Mouse (Mus musculus) hindbrain, embryonic 11.5 days (tissue): ENCODE measurements around the gene Nrxn2. TPM values are rescaled to one million over a fixed set of nuclear protein-coding genes. Genes with fewer than 3 reads are reported as not detected.

ENCODE experiments used
- ATAC-seq: fragments of 200-750 bp; cut with Nextera tagmentation; 2 replicates; pipeline ENCODE4 v1.8.0; 2017; ENCODE audit warnings: mild to moderate bottlenecking, moderate TSS enrichment, moderate library complexity; ENCODE audit not compliant: low FRiP score
- DNase-seq: peaks from one replicate; pipeline ENCODE4 v3.0.0-alpha.2; 2015; ENCODE audit warnings: low spot score
- H3K27ac ChIP-seq: fragments of 300-500 bp; sonication (generic); 2 replicates; pipeline ENCODE4 v1.5.1; 2014; ENCODE audit warnings: mild to moderate bottlenecking, low read depth, low read length
- H3K27me3 ChIP-seq: fragments of 300-500 bp; sonication (generic); 2 replicates; pipeline ENCODE4 v1.6.1; 2014; ENCODE audit warnings: mild to moderate bottlenecking, low read length, moderate library complexity, mixed read lengths; ENCODE audit not compliant: control insufficient read depth, insufficient read depth
- H3K36me3 ChIP-seq: fragments of 300-500 bp; sonication (generic); 2 replicates; pipeline ENCODE4 v1.6.1; 2014; ENCODE audit warnings: mild to moderate bottlenecking, low read length, moderate library complexity, mixed read lengths; ENCODE audit not compliant: control insufficient read depth, insufficient read depth
- H3K4me1 ChIP-seq: fragments of 300-500 bp; sonication (generic); replicated peaks from 2 replicates; pipeline ENCODE4 v1.6.1; 2014; ENCODE audit warnings: low read length, mixed read lengths; ENCODE audit not compliant: control insufficient read depth, insufficient read depth
- H3K4me2 ChIP-seq: fragments of 300-500 bp; sonication (generic); replicated peaks from 2 replicates; pipeline ENCODE4 v1.6.1; 2014; ENCODE audit warnings: mild to moderate bottlenecking, low read depth, low read length
- H3K4me3 ChIP-seq: fragments of 300-500 bp; sonication (generic); 2 replicates; pipeline ENCODE4 v1.5.1; 2014; ENCODE audit warnings: low read depth, low read length
- H3K9ac ChIP-seq: fragments of 300-500 bp; sonication (generic); 2 replicates; pipeline ENCODE4 v1.6.1; 2014; ENCODE audit warnings: low read depth, low read length
- H3K9me3 ChIP-seq: fragments of 300-500 bp; sonication (generic); 2 replicates; pipeline ENCODE4 v1.6.1; 2016; ENCODE audit warnings: low read length; ENCODE audit not compliant: control insufficient read depth
- WGBS: fragments of 180-500 bp; shearing (Covaris S2); extraction: QIAGEN DNeasy Blood & Tissue Kit; methylation state at CpG from one replicate; pipeline ENCODE4 v1.1.7; 2014; 5-methylcytosine and 5-hydroxymethylcytosine counted together
- polyA plus RNA-seq: library from polyadenylated mRNA; unstranded; fragments of >200 nt; fragmentation: Nextera tagmentation; extraction: Ambion mirVana; gene quantifications from 2 replicates; pipeline ENCODE4 v1.2.1, GENCODE M21; 2014

The Nrxn2 gene
- polyA plus RNA-seq, 1 experiment from 2014 or later: 14.3 TPM

GRCm38 (mm10) chr19:6514940-6515339 lies 96.4 kb downstream of the Nrxn2 start:
- Histone ChIP-seq H3K4me2 (no peak overlapping the region), H3K4me1 (peaks cover 23% of the 10 kb centered on the region), H3K4me3 (no peak overlapping the region), H3K27me3 (0 out of 2 replicates have a peak, but pooled peaks cover 2% of the 10 kb centered on the region), H3K27ac (no peak overlapping the region), H3K36me3 (0 out of 2 replicates have a peak, but pooled peaks cover 3% of the 10 kb centered on the region), H3K9ac (no peak overlapping the region), H3K9me3 (no peaks in the 10 kb centered on the region)
- no peak for DNase-seq
- 72% methylated on average over 6 of the region's 6 CpGs for WGBS
- ATAC-seq: no peak

- H3K4me3 ChIP-seq: no peak overlapping the region
Observed at GRCm38 (mm10) chr19:6515448-6515847, 96.9 kb downstream of the Nrxn2 start.

GRCm38 (mm10) chr19:6516153-6516552 lies 97.6 kb downstream of the Nrxn2 start:
- 60% methylated on average over 8 of the region's 8 CpGs for WGBS
- H3K4me3 ChIP-seq: no peak overlapping the region
- no peaks in the 10 kb centered on the region for H3K9me3 ChIP-seq
- peaks cover 23% of the 10 kb centered on the region for H3K4me1 ChIP-seq
- DNase-seq: peak; percentile 42
- H3K27me3 ChIP-seq: 0 out of 2 replicates have a peak, but pooled peaks cover 2% of the 10 kb centered on the region
- no peak overlapping the region for H3K4me2 ChIP-seq
- no peak overlapping the region for H3K9ac ChIP-seq
- no peak overlapping the region; the same call in 1 of the 2 replicates for H3K27ac ChIP-seq
- ATAC-seq: no peak
- H3K36me3 ChIP-seq: 0 out of 2 replicates have a peak, but pooled peaks cover 3% of the 10 kb centered on the region

More at GRCm38 (mm10) chr19:6515448-6515847, 96.9 kb downstream of the Nrxn2 start:
- Histone ChIP-seq H3K4me1 (peaks cover 23% of the 10 kb centered on the region), H3K27ac (no peak overlapping the region), H3K36me3 (0 out of 2 replicates have a peak, but pooled peaks cover 3% of the 10 kb centered on the region), H3K27me3 (0 out of 2 replicates have a peak, but pooled peaks cover 2% of the 10 kb centered on the region), H3K9ac (no peak overlapping the region), H3K9me3 (no peaks in the 10 kb centered on the region), H3K4me2 (no peak overlapping the region)
- WGBS: 76% methylated on average over 5 of the region's 5 CpGs
- ATAC-seq (no peak), DNase-seq (no peak)

- Histone ChIP-seq H3K9me3 (no peaks in the 10 kb centered on the region), H3K9ac (no peak overlapping the region), H3K4me3 (no peak overlapping the region), H3K27me3 (no peaks in the 10 kb centered on the region), H3K27ac (peak overlapping the region; percentile 30), H3K36me3 (0 out of 2 replicates have a peak, but pooled peaks cover 3% of the 10 kb centered on the region), H3K4me1 (peaks cover 16% of the 10 kb centered on the region), H3K4me2 (no peak overlapping the region)
- WGBS: 31% methylated on average over 5 of the region's 5 CpGs
- DNase-seq (peak; percentile 68), ATAC-seq (peak; percentile 49)
Observed at GRCm38 (mm10) chr19:6518601-6519000, 100.1 kb downstream of the Nrxn2 start.

- DNase-seq: peak; percentile 53
- H3K27me3 ChIP-seq: no peaks in the 10 kb centered on the region
- WGBS: 46% methylated on average over 2 of the region's 2 CpGs
- ATAC-seq: 0 out of 2 replicates have a peak, but pooled peaks have one; percentile 3
- no peak overlapping the region for H3K4me2 ChIP-seq
- H3K36me3 ChIP-seq: 0 out of 2 replicates have a peak, but pooled peaks cover 3% of the 10 kb centered on the region
- peaks cover 12% of the 10 kb centered on the region for H3K4me1 ChIP-seq
- H3K27ac ChIP-seq: peak overlapping the region; percentile 24; the same call in 1 of the 2 replicates
- no peaks in the 10 kb centered on the region for H3K9me3 ChIP-seq
- no peak overlapping the region for H3K4me3 ChIP-seq
- no peak overlapping the region for H3K9ac ChIP-seq
Observed at GRCm38 (mm10) chr19:6519483-6519882, 101.0 kb downstream of the Nrxn2 start.

- no peak overlapping the region for H3K4me3 ChIP-seq
- WGBS: 87% methylated on average over 3 of the region's 3 CpGs
- DNase-seq (no peak), ATAC-seq (no peak)
- no peak overlapping the region for H3K4me2 ChIP-seq
- H3K9me3 ChIP-seq: no peaks in the 10 kb centered on the region
- 0 out of 2 replicates have a peak, but pooled peaks cover 3% of the 10 kb centered on the region for H3K36me3 ChIP-seq
- no peak overlapping the region for H3K27ac ChIP-seq
- peaks cover 10% of the 10 kb centered on the region for H3K4me1 ChIP-seq
- no peaks in the 10 kb centered on the region for H3K27me3 ChIP-seq
- H3K9ac ChIP-seq: no peak overlapping the region
Observed at GRCm38 (mm10) chr19:6521630-6522029, 103.1 kb downstream of the Nrxn2 start.

GRCm38 (mm10) chr19:6522289-6522688 lies 103.8 kb downstream of the Nrxn2 start:
- peaks cover 10% of the 10 kb centered on the region for H3K4me1 ChIP-seq
- DNase-seq (no peak), ATAC-seq (no peak)
- H3K4me2 ChIP-seq: no peak overlapping the region
- no peaks in the 10 kb centered on the region for H3K9me3 ChIP-seq
- no peaks in the 10 kb centered on the region for H3K27me3 ChIP-seq
- H3K4me3 ChIP-seq: no peak overlapping the region
- H3K9ac ChIP-seq: no peak overlapping the region
- H3K27ac ChIP-seq: no peak overlapping the region
- H3K36me3 ChIP-seq: no peaks in the 10 kb centered on the region
- WGBS: 93% methylated on average over 14 of the region's 14 CpGs

- Histone ChIP-seq H3K27me3 (no peaks in the 10 kb centered on the region), H3K4me3 (no peak overlapping the region), H3K4me1 (no peaks in the 10 kb centered on the region), H3K27ac (no peak overlapping the region), H3K9me3 (no peaks in the 10 kb centered on the region), H3K9ac (no peak overlapping the region), H3K36me3 (no peaks in the 10 kb centered on the region), H3K4me2 (no peak overlapping the region)
- ATAC-seq: no peak
- no peak for DNase-seq
- 84% methylated on average over 4 of the region's 4 CpGs for WGBS
Observed at GRCm38 (mm10) chr19:6525023-6525422, 106.5 kb downstream of the Nrxn2 start.

- Histone ChIP-seq H3K4me2 (no peak overlapping the region), H3K4me1 (peaks cover 3% of the 10 kb centered on the region; the same call in 1 of the 2 replicates), H3K9ac (no peak overlapping the region), H3K27me3 (no peaks in the 10 kb centered on the region), H3K36me3 (no peaks in the 10 kb centered on the region), H3K4me3 (no peak overlapping the region), H3K27ac (no peak overlapping the region), H3K9me3 (no peaks in the 10 kb centered on the region)
- WGBS: 93% methylated on average over 9 of the region's 9 CpGs
- no peak for DNase-seq
- no peak for ATAC-seq
Observed at GRCm38 (mm10) chr19:6526010-6526409, 107.5 kb downstream of the Nrxn2 start.
